Mouse (Mus musculus) stomach, postnatal 0 days (tissue): ENCODE results near the gene Chaf1b.

ENCODE experiments used
- CTCF ChIP-seq: IDR thresholded peaks from 2 replicates; pipeline ENCODE4 v1.5.1; 2016; ENCODE audit warnings: antibody characterized with exemption, low read depth, mild to moderate bottlenecking, moderate library complexity
- EP300 ChIP-seq: optimal IDR thresholded peaks from 2 replicates; pipeline ENCODE3; 2016; ENCODE audit warnings: antibody characterized with exemption

GRCm38 (mm10) chr16:93908196-93908595, 24.5 kb downstream of the Chaf1b start:
- TF ChIP-seq CTCF, result no peak
- no peak for TF ChIP-seq EP300
